Mouse (Mus musculus) stomach, postnatal 0 days (tissue): ENCODE measurements around the gene Clmp.

Experiments used
- CTCF ChIP-seq: IDR thresholded peaks from 2 replicates; pipeline ENCODE4 v1.5.1; 2016; ENCODE audit warnings: antibody characterized with exemption, low read depth, mild to moderate bottlenecking, moderate library complexity
- EP300 ChIP-seq: optimal IDR thresholded peaks from 2 replicates; pipeline ENCODE3; 2016; ENCODE audit warnings: antibody characterized with exemption

DNA sequence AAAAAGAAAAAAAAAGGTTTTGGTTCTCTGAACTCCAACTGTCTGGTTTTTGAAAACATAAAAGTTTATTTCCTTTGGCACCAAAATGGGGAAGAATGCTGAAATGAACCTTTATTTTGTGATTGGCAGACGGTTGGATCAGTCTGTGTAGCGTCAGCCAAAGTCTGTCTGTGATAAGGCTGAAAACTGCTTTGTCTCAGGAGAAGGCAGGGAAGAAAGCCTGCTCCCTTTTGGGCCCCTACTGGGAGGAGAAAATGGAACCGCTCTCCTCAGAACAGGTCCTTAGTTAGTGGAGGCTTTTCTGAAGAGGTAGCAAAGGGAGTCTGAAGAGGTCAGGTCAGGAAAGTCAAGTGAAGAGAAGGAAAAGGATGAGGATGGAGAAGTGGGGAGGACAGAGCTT lies 7.3 kb downstream of the Clmp start:
- TF ChIP-seq CTCF (no peak), EP300 (no peak)
